Comparison of ENCODE assay signal across 9 mouse cellular contexts in the genomic region with DNA sequence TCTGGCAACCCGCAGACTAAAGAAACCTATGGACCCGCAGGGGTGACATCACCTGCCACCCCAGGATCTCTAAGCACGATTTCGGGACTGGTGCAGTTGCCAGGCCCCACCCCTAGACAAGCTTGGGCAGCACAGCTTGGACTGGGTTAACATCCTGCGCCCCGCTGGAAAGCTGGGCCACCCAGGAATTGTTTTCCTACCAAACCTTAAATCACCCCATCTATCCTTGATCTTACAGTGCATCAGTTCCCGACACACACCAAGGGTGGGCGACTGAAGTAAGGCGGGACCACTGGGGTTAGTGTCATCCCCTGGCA. TPM values are rescaled to one million over a fixed set of nuclear protein-coding genes. Genes with fewer than 3 reads are reported as not detected.
DNase-seq lines count a peak whose midpoint lies in the region; ATAC-seq and TF ChIP-seq lines count a peak whose summit lies in the region.
"Had no signal": no experiment of that assay in that cellular context is flagged by ENCODE, and none has a peak within 500 bp of the region (broad histone marks: within the 10 kb centered on the region; RNA-seq: fewer than 3 reads in every experiment).

No protein-coding gene starts in this region.

- no peak for TF ChIP-seq POLR2A in lung, adult 2 months (IDR thresholded peaks at IDR 0.05; ENCODE audit: borderline replicate concordance, extremely low read depth, low read depth, low read length)

- H3K27ac ChIP-seq in embryonic facial prominence, embryonic 14.5 days (replicated peaks; ENCODE audit: low read depth, low read length) = no peak overlapping the region
- peak overlapping the region; percentile 67; the same call in 1 of the 2 replicates for H3K27ac ChIP-seq in midbrain, postnatal 0 days (ENCODE audit: low read depth, low read length)

- H3K4me3 ChIP-seq in embryonic facial prominence, embryonic 14.5 days (ENCODE audit: low read depth, low read length) = peak overlapping the region; percentile 70
- peak overlapping the region; percentile 55 for H3K4me3 ChIP-seq in midbrain, postnatal 0 days (ENCODE audit: low read depth, low read length)
- H3K4me3 ChIP-seq in lung, adult 2 months (replicated peaks; ENCODE audit: extremely low read depth, low read depth, low read length) = no peak overlapping the region
- H3K4me3 ChIP-seq: myocyte had no signal

- H3K4me1 ChIP-seq in embryonic facial prominence, embryonic 14.5 days (ENCODE audit: control insufficient read depth, insufficient read depth, low read length) = peaks cover 27% of the 10 kb centered on the region; the same call in 1 of the 2 replicates
- peaks cover 8% of the 10 kb centered on the region for H3K4me1 ChIP-seq in midbrain, postnatal 0 days (ENCODE audit: insufficient read depth, low read length)
- H3K4me1 ChIP-seq in lung, adult 2 months (ENCODE audit: control insufficient read depth, insufficient read depth, low read length) = no peaks in the 10 kb centered on the region

- H3K27me3 ChIP-seq in embryonic facial prominence, embryonic 14.5 days (replicated peaks; ENCODE audit: control insufficient read depth, insufficient read depth, low read length) = 0 out of 2 replicates have a peak, but pooled peaks cover 4% of the 10 kb centered on the region
- no peaks in the 10 kb centered on the region for H3K27me3 ChIP-seq in midbrain, postnatal 0 days (ENCODE audit: insufficient read depth, low read length)

- H3K9me3 ChIP-seq in embryonic facial prominence, embryonic 14.5 days (ENCODE audit: control insufficient read depth, low read length) = no peaks in the 10 kb centered on the region
- no peaks in the 10 kb centered on the region for H3K9me3 ChIP-seq in midbrain, postnatal 0 days (ENCODE audit: low read length)

- WGBS in embryonic facial prominence, embryonic 14.5 days = under 1% methylated on average over 8 of the region's 9 CpGs
- WGBS in midbrain, postnatal 0 days = 3% methylated on average over 9 of the region's 9 CpGs
- whole genome bisulfite sequencing in lung, adult 2 months = 15% methylated on average over 9 of the region's 9 CpGs

- peak overlapping the region; percentile 77 for H3K9ac ChIP-seq in embryonic facial prominence, embryonic 14.5 days (ENCODE audit: low read depth, low read length)
- peak overlapping the region; percentile 85 for H3K9ac ChIP-seq in midbrain, postnatal 0 days (replicated peaks; ENCODE audit: low read length, poor library complexity, severe bottlenecking)

- no peak; the same call in 1 of the 2 replicates for ATAC-seq in embryonic facial prominence, embryonic 14.5 days (ENCODE audit: low read depth)
- no peak; the same call in 1 of the 2 replicates for ATAC-seq in midbrain, postnatal 0 days (ENCODE audit: low FRiP score)

- TF ChIP-seq CTCF in midbrain, postnatal 0 days (IDR thresholded peaks at IDR 0.05) = peak; percentile 0
- TF ChIP-seq CTCF in lung, adult 2 months (IDR thresholded peaks at IDR 0.05; ENCODE audit: insufficient read depth, low read length) = no peak

- no peaks in the 10 kb centered on the region for H3K36me3 ChIP-seq in embryonic facial prominence, embryonic 14.5 days (ENCODE audit: control insufficient read depth, insufficient read depth, low read length)
- no peaks in the 10 kb centered on the region for H3K36me3 ChIP-seq in midbrain, postnatal 0 days (ENCODE audit: insufficient read depth, low read length)

- H3K4me2 ChIP-seq in embryonic facial prominence, embryonic 14.5 days (ENCODE audit: low read depth, low read length) = peak overlapping the region; percentile 97
- H3K4me2 ChIP-seq in midbrain, postnatal 0 days (ENCODE audit: low read depth, low read length, poor library complexity, severe bottlenecking) = peak overlapping the region; percentile 86

- DNase-seq in layer of hippocampus, adult 9-11 months = peak; percentile 32
- no peak for DNase-seq in layer of hippocampus, adult 18-20 months (ENCODE audit: low spot score in 2 of 2)
- no peak for DNase-seq in embryonic facial prominence, embryonic 14.5 days (ENCODE audit: low spot score)
- DNase-seq in induced T-regulatory cell, adult 2 months (ENCODE audit: low read depth) = peak; percentile 27
- DNase-seq in midbrain, postnatal 0 days (ENCODE audit: low spot score) = no peak
- DNase-seq in spleen, postnatal 14 days (ENCODE audit: low spot score in 2 of 2) = no peak
- DNase-seq in adrenal gland, adult 18-20 months (ENCODE audit: low spot score in 2 of 2) = no peak
- no peak for DNase-seq in lung, adult 2 months

RNA-seq across cellular contexts. Expression of gene Abr, which starts 50.5 kb away (rescaled TPM):
- 100 to 1,000 TPM; 490 to 505 TPM for total RNA-seq in layer of hippocampus, adult 18-20 months (2021)
- 35.3 and 41.4 TPM in 2 replicates for polyA plus RNA-seq in embryonic facial prominence, embryonic 14.5 days (2014; fragmentation: Nextera tagmentation; extraction: Ambion mirVana)
- 243 and 250 TPM in 2 replicates for total RNA-seq in midbrain, postnatal 0 days (2014; rRNA removed)
- polyA plus RNA-seq in midbrain, postnatal 0 days (2015; fragmentation: Nextera tagmentation; extraction: Ambion mirVana) = 99.4 and 102 TPM in 2 replicates
- 10 to 100 TPM; 55.4 to 56.2 TPM for total RNA-seq in adrenal gland, adult 18-20 months (2021)
- 53.5 and 54.8 TPM in 2 replicates for polyA plus RNA-seq in lung, adult 2 months (2012; rRNA removed)

Comparison
In these comparisons a context has a peak if more than half of its experiments do, and no peak if none do; other contexts are left out.
1. DNase-seq: peak in layer of hippocampus, adult 9-11 months (single experiment) and induced T-regulatory cell, adult 2 months (single experiment); none in layer of hippocampus, adult 18-20 months (0 of 2), embryonic facial prominence, embryonic 14.5 days (single experiment), midbrain, postnatal 0 days (single experiment), spleen, postnatal 14 days (0 of 2), adrenal gland, adult 18-20 months (0 of 2) and lung, adult 2 months (single experiment).